Mouse (Mus musculus) B cell, adult 62 days (primary cell): ENCODE measurements around the gene Tsc2. TPM values are rescaled to one million over a fixed set of nuclear protein-coding genes. Genes with fewer than 3 reads are reported as not detected.

ENCODE experiments used
- total RNA-seq: library from RNA; stranded (reverse); gene quantifications from 4 replicates; pipeline ENCODE4 v1.2.4, GENCODE M21; 2023

The Tsc2 gene
- 90.9 to 106 TPM (median 96.8 TPM) in 4 replicates for total RNA-seq

GRCm38 (mm10) chr17:24632167-24632812 lies at the start of gene Tsc2, which contains the start of gene Nthl1:
TSS of gene Tsc2 (minus strand) at chr17:24632630.
TSS of gene Nthl1 (plus strand) at chr17:24632680.

DNA sequence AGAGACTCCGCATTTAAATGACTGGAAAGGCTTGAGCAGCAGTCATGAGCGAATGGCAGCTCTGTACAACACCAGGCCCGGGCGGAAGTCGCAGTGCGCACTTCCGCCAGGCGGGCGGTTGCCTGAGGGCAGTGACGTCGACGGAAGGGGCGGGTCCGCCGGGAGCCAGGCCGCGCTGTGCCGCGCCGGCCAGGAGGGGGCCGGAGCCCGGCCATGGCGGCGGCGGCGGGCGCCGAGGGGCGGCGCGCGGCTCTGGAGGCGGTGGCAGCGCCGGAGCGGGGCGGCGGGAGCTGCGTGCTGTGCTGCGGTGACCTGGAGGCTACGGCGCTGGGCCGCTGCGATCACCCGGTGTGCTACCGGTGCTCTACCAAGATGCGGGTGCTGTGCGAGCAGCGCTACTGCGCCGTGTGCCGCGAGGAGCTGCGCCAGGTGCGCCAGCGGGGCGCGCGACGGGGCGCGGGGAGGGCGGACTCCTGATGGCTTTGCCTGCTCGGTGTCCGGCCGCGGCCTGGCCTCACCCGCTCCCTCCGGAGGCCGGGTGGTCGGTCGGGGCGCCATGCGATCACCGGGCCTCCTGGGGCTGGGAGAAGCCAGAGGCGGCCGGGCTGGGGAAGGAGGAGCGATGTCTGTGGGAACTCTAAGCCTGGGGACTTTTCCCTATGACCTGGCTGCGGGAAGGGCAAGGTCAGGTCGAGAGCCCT lies 37.3 kb upstream of the Tsc2 start, which contains the start of gene Zfp598:
TSS of gene Zfp598 (plus strand) at position 143 of the 701 bp plus-strand sequence.

GRCm38 (mm10) chr17:24658017-24658758 lies 25.8 kb upstream of the Tsc2 start, which contains the start of gene Npw:
TSS of gene Npw (minus strand) at chr17:24658457.

DNA sequence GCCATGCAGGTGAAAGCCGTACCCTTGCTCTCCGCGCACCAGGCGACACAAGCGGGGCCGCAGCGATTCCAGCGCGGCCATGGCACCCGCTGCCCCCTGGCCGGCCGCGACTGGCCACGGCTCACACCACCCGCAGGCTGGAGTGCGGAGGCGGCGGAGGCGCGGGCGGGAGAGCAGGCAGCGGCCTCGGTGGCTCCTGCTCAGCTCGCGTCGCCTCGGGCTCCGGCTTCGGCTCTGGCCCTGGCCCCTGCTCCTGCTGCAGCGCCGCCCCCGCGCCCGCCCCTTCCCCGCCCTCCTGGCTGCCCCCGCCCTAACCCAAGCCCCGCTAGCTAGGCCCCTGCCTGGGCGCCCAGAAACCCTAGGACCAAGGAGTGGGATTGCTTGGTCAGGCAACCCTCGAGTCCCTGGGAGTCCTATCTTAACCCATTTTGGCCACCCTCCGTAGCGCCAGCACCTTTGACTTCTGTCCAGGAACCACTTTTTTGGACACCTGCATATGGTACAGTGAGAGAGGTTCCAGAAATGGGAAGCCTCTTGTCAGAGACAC lies 17.7 kb upstream of the Tsc2 start, which contains the start of gene Slc9a3r2:
TSS of gene Slc9a3r2 (minus strand) at position 258 of the 547 bp plus-strand sequence.

GRCm38 (mm10) chr17:24549618-24550415 lies 82.6 kb downstream of the Tsc2 start, which contains the start of gene Pkd1:
TSS of gene Pkd1 (plus strand) at chr17:24549834.

Other genes with a start within 250 kb of the Tsc2 start
- 155 to 180 TPM (median 162 TPM) in 4 replicates for gene Rnps1, start 218.1 kb downstream of the Tsc2 start, total RNA-seq
- gene Eci1, start 206.0 kb downstream of the Tsc2 start, total RNA-seq, result 21.7 to 37.3 TPM (median 25.2 TPM) in 4 replicates
- gene Dnase1l2, start 189.5 kb downstream of the Tsc2 start, total RNA-seq, result 5.2 to 8.2 TPM (median 6.5 TPM) in 4 replicates
- 53.5 to 67.6 TPM (median 60.7 TPM) in 4 replicates for gene E4f1, start 162.3 kb downstream of the Tsc2 start, total RNA-seq
- 14.3 to 17.9 TPM (median 16.6 TPM) in 4 replicates for gene Pgp, start 162.2 kb downstream of the Tsc2 start, total RNA-seq
- 0.91 to 1.0 TPM in 2 of 4 replicates, not detected in the others for gene Bricd5, start 158.7 kb downstream of the Tsc2 start, total RNA-seq
- 16.1 to 24.1 TPM (median 21.4 TPM) in 4 replicates for gene Mlst8, start 153.6 kb downstream of the Tsc2 start, total RNA-seq
- gene Caskin1, start 144.0 kb downstream of the Tsc2 start, total RNA-seq, result not detected in 4 replicates
- gene Traf7, start 104.7 kb downstream of the Tsc2 start, total RNA-seq, result 174 to 212 TPM (median 202 TPM) in 4 replicates
- 0.92 to 3.0 TPM (median 1.4 TPM) in 4 replicates for gene Rab26, start 98.4 kb downstream of the Tsc2 start, total RNA-seq
- 66.6 to 77.7 TPM (median 73.9 TPM) in 4 replicates for gene Pkd1, start 82.8 kb downstream of the Tsc2 start, total RNA-seq
- gene Nthl1, start 50 bp upstream of the Tsc2 start, total RNA-seq, result 4.4 to 5.8 TPM (median 5.0 TPM) in 4 replicates
- 0.41 to 0.48 TPM in 2 of 4 replicates, not detected in the others for gene Slc9a3r2, start 17.7 kb upstream of the Tsc2 start, total RNA-seq
- gene Npw, start 25.8 kb upstream of the Tsc2 start, total RNA-seq, result not detected in 4 replicates
- 54.6 to 60.8 TPM (median 56.6 TPM) in 4 replicates for gene Zfp598, start 37.1 kb upstream of the Tsc2 start, total RNA-seq
- not detected in 4 replicates for gene Syngr3, start 57.3 kb upstream of the Tsc2 start, total RNA-seq
- gene Gfer, start 63.5 kb upstream of the Tsc2 start, total RNA-seq, result 12.9 to 22.3 TPM (median 19.2 TPM) in 4 replicates
- gene Noxo1, start 63.6 kb upstream of the Tsc2 start, total RNA-seq, result 5.5 to 8.2 TPM (median 5.8 TPM) in 4 replicates
- 27.5 to 42.8 TPM (median 32.7 TPM) in 4 replicates for gene Tbl3, start 75.0 kb upstream of the Tsc2 start, total RNA-seq
- not detected in 4 replicates for gene Rnf151, start 85.4 kb upstream of the Tsc2 start, total RNA-seq
- gene Rps2, start 85.5 kb upstream of the Tsc2 start, total RNA-seq, result 1,219 to 1,283 TPM (median 1,236 TPM) in 4 replicates
- 67.0 to 84.4 TPM (median 75.9 TPM) in 4 replicates for gene Ndufb10, start 91.8 kb upstream of the Tsc2 start, total RNA-seq
- 1.6 TPM in 1 of 4 replicates, not detected in the others for gene Rpl3l, start 95.2 kb upstream of the Tsc2 start, total RNA-seq
- gene Msrb1, start 104.0 kb upstream of the Tsc2 start, total RNA-seq, result 32.3 to 40.3 TPM (median 34.7 TPM) in 4 replicates
- not detected in 4 replicates for gene Hs3st6, start 120.4 kb upstream of the Tsc2 start, total RNA-seq
- not detected in 4 replicates for gene Meiob, start 171.7 kb upstream of the Tsc2 start, total RNA-seq
- 29.2 to 37.9 TPM (median 31.8 TPM) in 4 replicates for gene Hagh, start 207.5 kb upstream of the Tsc2 start, total RNA-seq
- 1.6 to 2.9 TPM (median 2.5 TPM) in 4 replicates for gene Fahd1, start 217.7 kb upstream of the Tsc2 start, total RNA-seq
- gene Igfals, start 233.4 kb upstream of the Tsc2 start, total RNA-seq, result 0.45 to 0.72 TPM (median 0.59 TPM) in 4 replicates